Mouse (Mus musculus): Measurements from ENCODE around the gene Fbxo39. TPM values are rescaled to one million over a fixed set of nuclear protein-coding genes. Genes with fewer than 3 reads are reported as not detected.
A peak's percentile ranks its signal among the peaks of the same experiment; 100 is the strongest.
"Not testable (repeated sequence)": the region's sequence is repeated elsewhere in the genome, so short reads cannot be mapped to it uniquely, and the experiment has no call there.

The Fbxo39 gene
- polyA plus RNA-seq, 1 experiment from 2014 or later = not detected

- no peaks in the 10 kb centered on the region for H3K9me3 ChIP-seq (ENCODE audit: control insufficient read depth, low read length)
- no peak overlapping the region for H3K27ac ChIP-seq (replicated peaks; ENCODE audit: low read depth, low read length)
- no peaks in the 10 kb centered on the region for H3K36me3 ChIP-seq (ENCODE audit: control insufficient read depth, insufficient read depth, low read length)
- ATAC-seq (ENCODE audit: low read depth) (no peak), DNase-seq (ENCODE audit: low spot score) (no peak)
- H3K4me1 ChIP-seq (ENCODE audit: control insufficient read depth, insufficient read depth, low read length) = no peaks in the 10 kb centered on the region
- WGBS = 74% methylated on average over 4 of the region's 4 CpGs
- no peak overlapping the region for H3K4me2 ChIP-seq (ENCODE audit: low read depth, low read length)
- H3K4me3 ChIP-seq (ENCODE audit: low read depth, low read length) = no peak overlapping the region
- no peak overlapping the region for H3K9ac ChIP-seq (ENCODE audit: low read depth, low read length)
- H3K27me3 ChIP-seq (replicated peaks; ENCODE audit: control insufficient read depth, insufficient read depth, low read length) = no peaks in the 10 kb centered on the region
These were observed 20.4 kb downstream of the Fbxo39 start for GRCm38 (mm10) chr11:72334653-72335052.

- Histone ChIP-seq H3K9me3 (ENCODE audit: control insufficient read depth, low read length) (no peaks in the 10 kb centered on the region), H3K27ac (replicated peaks; ENCODE audit: low read depth, low read length) (no peak overlapping the region), H3K36me3 (ENCODE audit: control insufficient read depth, insufficient read depth, low read length) (no peaks in the 10 kb centered on the region), H3K4me2 (ENCODE audit: low read depth, low read length) (no peak overlapping the region), H3K27me3 (replicated peaks; ENCODE audit: control insufficient read depth, insufficient read depth, low read length) (no peaks in the 10 kb centered on the region), H3K4me3 (ENCODE audit: low read depth, low read length) (no peak overlapping the region), H3K9ac (ENCODE audit: low read depth, low read length) (no peak overlapping the region), H3K4me1 (ENCODE audit: control insufficient read depth, insufficient read depth, low read length) (no peaks in the 10 kb centered on the region)
- WGBS = 89% methylated on average over 8 of the region's 8 CpGs
- ATAC-seq (ENCODE audit: low read depth) = no peak
- DNase-seq (ENCODE audit: low spot score) = no peak
These were observed 22.5 kb downstream of the Fbxo39 start for GRCm38 (mm10) chr11:72336726-72337125.

GRCm38 (mm10) chr11:72338437-72338871, 24.2 kb downstream of the Fbxo39 start:
- Histone ChIP-seq H3K4me1 (ENCODE audit: control insufficient read depth, insufficient read depth, low read length) (no peaks in the 10 kb centered on the region), H3K4me3 (ENCODE audit: low read depth, low read length) (no peak overlapping the region), H3K4me2 (ENCODE audit: low read depth, low read length) (no peak overlapping the region), H3K27ac (replicated peaks; ENCODE audit: low read depth, low read length) (no peak overlapping the region), H3K27me3 (replicated peaks; ENCODE audit: control insufficient read depth, insufficient read depth, low read length) (no peaks in the 10 kb centered on the region), H3K9me3 (ENCODE audit: control insufficient read depth, low read length) (no peaks in the 10 kb centered on the region), H3K9ac (ENCODE audit: low read depth, low read length) (no peak overlapping the region), H3K36me3 (ENCODE audit: control insufficient read depth, insufficient read depth, low read length) (no peaks in the 10 kb centered on the region)
- DNase-seq (ENCODE audit: low spot score) = peak; percentile 73
- peak; percentile 32; the same call in 1 of the 2 replicates for ATAC-seq (ENCODE audit: low read depth)
- 39% methylated on average over 5 of the region's 5 CpGs for WGBS

- no peaks in the 10 kb centered on the region for H3K27me3 ChIP-seq (replicated peaks; ENCODE audit: control insufficient read depth, insufficient read depth, low read length)
- H3K9me3 ChIP-seq (ENCODE audit: control insufficient read depth, low read length) = no peaks in the 10 kb centered on the region
- no peak overlapping the region for H3K27ac ChIP-seq (replicated peaks; ENCODE audit: low read depth, low read length)
- WGBS = 80% methylated on average over 4 of the region's 4 CpGs
- ATAC-seq (ENCODE audit: low read depth) (no peak), DNase-seq (ENCODE audit: low spot score) (no peak)
- no peaks in the 10 kb centered on the region for H3K36me3 ChIP-seq (ENCODE audit: control insufficient read depth, insufficient read depth, low read length)
- H3K4me3 ChIP-seq (ENCODE audit: low read depth, low read length) = no peak overlapping the region
- no peaks in the 10 kb centered on the region for H3K4me1 ChIP-seq (ENCODE audit: control insufficient read depth, insufficient read depth, low read length)
- no peak overlapping the region for H3K4me2 ChIP-seq (ENCODE audit: low read depth, low read length)
- H3K9ac ChIP-seq (ENCODE audit: low read depth, low read length) = no peak overlapping the region
These were observed 25.5 kb downstream of the Fbxo39 start for GRCm38 (mm10) chr11:72339716-72340115.

- ATAC-seq (ENCODE audit: low read depth) = peak; percentile 88
- WGBS = 14% methylated on average over 7 of the region's 7 CpGs
These were observed 28.4 kb downstream of the Fbxo39 start for GRCm38 (mm10) chr11:72342549-72343237.

GRCm38 (mm10) chr11:72343238-72343625, 29.0 kb downstream of the Fbxo39 start:
- WGBS = 92% methylated on average over 5 of the region's 5 CpGs
- H3K9me3 ChIP-seq (ENCODE audit: control insufficient read depth, low read length); H3K4me2 ChIP-seq (ENCODE audit: low read depth, low read length); H3K4me1 ChIP-seq (ENCODE audit: control insufficient read depth, insufficient read depth, low read length); H3K9ac ChIP-seq (ENCODE audit: low read depth, low read length); H3K27ac ChIP-seq (replicated peaks; ENCODE audit: low read depth, low read length); ATAC-seq (ENCODE audit: low read depth); H3K27me3 ChIP-seq (replicated peaks; ENCODE audit: control insufficient read depth, insufficient read depth, low read length); DNase-seq (ENCODE audit: low spot score); H3K4me3 ChIP-seq (ENCODE audit: low read depth, low read length); H3K36me3 ChIP-seq (ENCODE audit: control insufficient read depth, insufficient read depth, low read length): not testable (repeated sequence)

More at GRCm38 (mm10) chr11:72342549-72343237, 28.4 kb downstream of the Fbxo39 start:
- H3K4me2 ChIP-seq (ENCODE audit: low read depth, low read length) = 0 out of 2 replicates have a peak overlapping the region, but pooled peaks have one; percentile 32
- no peak overlapping the region for H3K27ac ChIP-seq (replicated peaks; ENCODE audit: low read depth, low read length)
- H3K4me3 ChIP-seq (ENCODE audit: low read depth, low read length) = no peak overlapping the region
- H3K4me1 ChIP-seq (ENCODE audit: control insufficient read depth, insufficient read depth, low read length) = no peaks in the 10 kb centered on the region
- H3K27me3 ChIP-seq (replicated peaks; ENCODE audit: control insufficient read depth, insufficient read depth, low read length) = no peaks in the 10 kb centered on the region
- no peak overlapping the region for H3K9ac ChIP-seq (ENCODE audit: low read depth, low read length)
- H3K9me3 ChIP-seq (ENCODE audit: control insufficient read depth, low read length) = no peaks in the 10 kb centered on the region
- peak; percentile 88 for DNase-seq (ENCODE audit: low spot score)
- no peaks in the 10 kb centered on the region for H3K36me3 ChIP-seq (ENCODE audit: control insufficient read depth, insufficient read depth, low read length)

- Histone ChIP-seq H3K4me3 (ENCODE audit: low read depth, low read length) (no peak overlapping the region), H3K9me3 (ENCODE audit: control insufficient read depth, low read length) (no peaks in the 10 kb centered on the region), H3K9ac (ENCODE audit: low read depth, low read length) (no peak overlapping the region), H3K4me1 (ENCODE audit: control insufficient read depth, insufficient read depth, low read length) (no peaks in the 10 kb centered on the region), H3K27ac (replicated peaks; ENCODE audit: low read depth, low read length) (no peak overlapping the region), H3K27me3 (replicated peaks; ENCODE audit: control insufficient read depth, insufficient read depth, low read length) (no peaks in the 10 kb centered on the region), H3K4me2 (ENCODE audit: low read depth, low read length) (no peak overlapping the region), H3K36me3 (ENCODE audit: control insufficient read depth, insufficient read depth, low read length) (no peaks in the 10 kb centered on the region)
- DNase-seq (ENCODE audit: low spot score) = peak; percentile 55
- 21% methylated on average over 8 of the region's 8 CpGs for WGBS
- ATAC-seq (ENCODE audit: low read depth) = 0 out of 2 replicates have a peak, but pooled peaks have one; percentile 32
These were observed 29.7 kb downstream of the Fbxo39 start for GRCm38 (mm10) chr11:72343904-72344303.

GRCm38 (mm10) chr11:72344486-72344885, 30.2 kb downstream of the Fbxo39 start:
- H3K27ac ChIP-seq (replicated peaks; ENCODE audit: low read depth, low read length) = no peak overlapping the region
- no peaks in the 10 kb centered on the region for H3K27me3 ChIP-seq (replicated peaks; ENCODE audit: control insufficient read depth, insufficient read depth, low read length)
- H3K4me2 ChIP-seq (ENCODE audit: low read depth, low read length) = no peak overlapping the region
- no peaks in the 10 kb centered on the region for H3K4me1 ChIP-seq (ENCODE audit: control insufficient read depth, insufficient read depth, low read length)
- H3K9me3 ChIP-seq (ENCODE audit: control insufficient read depth, low read length) = no peaks in the 10 kb centered on the region
- H3K4me3 ChIP-seq (ENCODE audit: low read depth, low read length) = no peak overlapping the region
- DNase-seq (ENCODE audit: low spot score) (no peak), ATAC-seq (ENCODE audit: low read depth) (no peak)
- no peak overlapping the region for H3K9ac ChIP-seq (ENCODE audit: low read depth, low read length)
- WGBS = 89% methylated on average over 11 of the region's 11 CpGs
- no peaks in the 10 kb centered on the region for H3K36me3 ChIP-seq (ENCODE audit: control insufficient read depth, insufficient read depth, low read length)

GRCm38 (mm10) chr11:72348563-72348962, 34.3 kb downstream of the Fbxo39 start:
- H3K4me1 ChIP-seq (ENCODE audit: control insufficient read depth, insufficient read depth, low read length) = no peaks in the 10 kb centered on the region
- no peak overlapping the region for H3K27ac ChIP-seq (replicated peaks; ENCODE audit: low read depth, low read length)
- H3K4me2 ChIP-seq (ENCODE audit: low read depth, low read length) = no peak overlapping the region
- no peak overlapping the region for H3K9ac ChIP-seq (ENCODE audit: low read depth, low read length)
- DNase-seq (ENCODE audit: low spot score) (no peak), ATAC-seq (ENCODE audit: low read depth) (no peak)
- WGBS = 36% methylated on average over 10 of the region's 10 CpGs
- H3K9me3 ChIP-seq (ENCODE audit: control insufficient read depth, low read length) = no peaks in the 10 kb centered on the region
- H3K4me3 ChIP-seq (ENCODE audit: low read depth, low read length) = no peak overlapping the region
- H3K36me3 ChIP-seq (ENCODE audit: control insufficient read depth, insufficient read depth, low read length) = no peaks in the 10 kb centered on the region
- H3K27me3 ChIP-seq (replicated peaks; ENCODE audit: control insufficient read depth, insufficient read depth, low read length) = no peaks in the 10 kb centered on the region
